Mouse (Mus musculus): ENCODE data around the gene Ldlrad3. TPM values are rescaled to one million over a fixed set of nuclear protein-coding genes. Genes with fewer than 3 reads are reported as not detected.

Gene Ldlrad3
- polyA plus RNA-seq, 1 experiment = 15.5 TPM

- Histone ChIP-seq H3K79me3 (ENCODE audit: low read depth) (peaks cover 50% of the 10 kb centered on the region), H3K79me2 (ENCODE audit: control insufficient read depth, insufficient read depth) (peaks cover 97% of the 10 kb centered on the region), H3K36me3 (ENCODE audit: control insufficient read depth, insufficient read depth) (peaks cover 9% of the 10 kb centered on the region), H3K27me3 (ENCODE audit: control insufficient read depth, insufficient read depth, insufficient read length) (no peaks in the 10 kb centered on the region), H3ac (ENCODE audit: control insufficient read depth, insufficient read length, low read depth) (no peak overlapping the region), H3K4me3 (ENCODE audit: insufficient read depth, poor library complexity, severe bottlenecking) (no peak overlapping the region)
- no peak for TF ChIP-seq CTCF (IDR thresholded peaks at IDR 0.05; ENCODE audit: control insufficient read depth, insufficient read depth, insufficient read length)
- TF ChIP-seq CEBPB (IDR thresholded peaks at IDR 0.05; ENCODE audit: low read depth) = no peak
- no peak for TF ChIP-seq USF1 (IDR thresholded peaks at IDR 0.05; ENCODE audit: low read depth)
- TF ChIP-seq MYOG (IDR thresholded peaks at IDR 0.05; ENCODE audit: control insufficient read depth, extremely low read depth, insufficient read length) = no peak
- no peak for TF ChIP-seq MAX (IDR thresholded peaks at IDR 0.05)
- no peak for TF ChIP-seq MYOD1 (IDR thresholded peaks at IDR 0.05; ENCODE audit: control insufficient read depth, insufficient read length, low read depth)
- no peak for TF ChIP-seq FOSL1 (IDR thresholded peaks at IDR 0.05; ENCODE audit: insufficient read depth, low read length, poor library complexity, severe bottlenecking)
Observed at GRCm38 (mm10) chr2:102149058-102149457, 37.1 kb downstream of the Ldlrad3 start.

GRCm38 (mm10) chr2:102148093-102148492, 38.1 kb downstream of the Ldlrad3 start:
- no peaks in the 10 kb centered on the region for H3K27me3 ChIP-seq (ENCODE audit: control insufficient read depth, insufficient read depth, insufficient read length)
- no peak overlapping the region for H3ac ChIP-seq (ENCODE audit: control insufficient read depth, insufficient read length, low read depth)
- peaks cover 44% of the 10 kb centered on the region for H3K79me3 ChIP-seq (ENCODE audit: low read depth)
- peaks cover 97% of the 10 kb centered on the region for H3K79me2 ChIP-seq (ENCODE audit: control insufficient read depth, insufficient read depth)
- no peak overlapping the region for H3K4me3 ChIP-seq (ENCODE audit: insufficient read depth, poor library complexity, severe bottlenecking)
- peaks cover 9% of the 10 kb centered on the region for H3K36me3 ChIP-seq (ENCODE audit: control insufficient read depth, insufficient read depth)
- TF ChIP-seq USF1 (IDR thresholded peaks at IDR 0.05; ENCODE audit: low read depth) (no peak), MYOG (IDR thresholded peaks at IDR 0.05; ENCODE audit: control insufficient read depth, extremely low read depth, insufficient read length) (no peak), MYOD1 (IDR thresholded peaks at IDR 0.05; ENCODE audit: control insufficient read depth, insufficient read length, low read depth) (no peak), FOSL1 (IDR thresholded peaks at IDR 0.05; ENCODE audit: insufficient read depth, low read length, poor library complexity, severe bottlenecking) (no peak), CEBPB (IDR thresholded peaks at IDR 0.05; ENCODE audit: low read depth) (no peak), CTCF (IDR thresholded peaks at IDR 0.05; ENCODE audit: control insufficient read depth, insufficient read depth, insufficient read length) (no peak), MAX (IDR thresholded peaks at IDR 0.05) (no peak)

GRCm38 (mm10) chr2:102147561-102147960, 38.6 kb downstream of the Ldlrad3 start:
- TF ChIP-seq USF1 (IDR thresholded peaks at IDR 0.05; ENCODE audit: low read depth) (no peak), CTCF (IDR thresholded peaks at IDR 0.05; ENCODE audit: control insufficient read depth, insufficient read depth, insufficient read length) (no peak), MYOG (IDR thresholded peaks at IDR 0.05; ENCODE audit: control insufficient read depth, extremely low read depth, insufficient read length) (no peak), MAX (IDR thresholded peaks at IDR 0.05) (no peak), MYOD1 (IDR thresholded peaks at IDR 0.05; ENCODE audit: control insufficient read depth, insufficient read length, low read depth) (no peak), FOSL1 (IDR thresholded peaks at IDR 0.05; ENCODE audit: insufficient read depth, low read length, poor library complexity, severe bottlenecking) (no peak), CEBPB (IDR thresholded peaks at IDR 0.05; ENCODE audit: low read depth) (no peak)
- Histone ChIP-seq H3ac (ENCODE audit: control insufficient read depth, insufficient read length, low read depth) (no peak overlapping the region), H3K79me2 (ENCODE audit: control insufficient read depth, insufficient read depth) (peaks cover 97% of the 10 kb centered on the region), H3K79me3 (ENCODE audit: low read depth) (peaks cover 41% of the 10 kb centered on the region), H3K27me3 (ENCODE audit: control insufficient read depth, insufficient read depth, insufficient read length) (no peaks in the 10 kb centered on the region), H3K36me3 (ENCODE audit: control insufficient read depth, insufficient read depth) (peaks cover 9% of the 10 kb centered on the region), H3K4me3 (ENCODE audit: insufficient read depth, poor library complexity, severe bottlenecking) (no peak overlapping the region)

GRCm38 (mm10) chr2:102146386-102146785, 39.8 kb downstream of the Ldlrad3 start:
- Histone ChIP-seq H3ac (ENCODE audit: control insufficient read depth, insufficient read length, low read depth) (no peak overlapping the region), H3K4me3 (ENCODE audit: insufficient read depth, poor library complexity, severe bottlenecking) (no peak overlapping the region), H3K79me3 (ENCODE audit: low read depth) (peaks cover 39% of the 10 kb centered on the region), H3K36me3 (ENCODE audit: control insufficient read depth, insufficient read depth) (peaks cover 9% of the 10 kb centered on the region), H3K27me3 (ENCODE audit: control insufficient read depth, insufficient read depth, insufficient read length) (no peaks in the 10 kb centered on the region), H3K79me2 (ENCODE audit: control insufficient read depth, insufficient read depth) (peaks cover 96% of the 10 kb centered on the region)
- TF ChIP-seq MAX (IDR thresholded peaks at IDR 0.05) (no peak), MYOG (IDR thresholded peaks at IDR 0.05; ENCODE audit: control insufficient read depth, extremely low read depth, insufficient read length) (no peak), USF1 (IDR thresholded peaks at IDR 0.05; ENCODE audit: low read depth) (no peak), MYOD1 (IDR thresholded peaks at IDR 0.05; ENCODE audit: control insufficient read depth, insufficient read length, low read depth) (no peak), FOSL1 (IDR thresholded peaks at IDR 0.05; ENCODE audit: insufficient read depth, low read length, poor library complexity, severe bottlenecking) (no peak), CEBPB (IDR thresholded peaks at IDR 0.05; ENCODE audit: low read depth) (no peak), CTCF (IDR thresholded peaks at IDR 0.05; ENCODE audit: control insufficient read depth, insufficient read depth, insufficient read length) (no peak)

- Histone ChIP-seq H3ac (ENCODE audit: control insufficient read depth, insufficient read length, low read depth) (no peak overlapping the region), H3K36me3 (ENCODE audit: control insufficient read depth, insufficient read depth) (peaks cover 9% of the 10 kb centered on the region), H3K79me2 (ENCODE audit: control insufficient read depth, insufficient read depth) (peaks cover 96% of the 10 kb centered on the region), H3K27me3 (ENCODE audit: control insufficient read depth, insufficient read depth, insufficient read length) (no peaks in the 10 kb centered on the region), H3K79me3 (ENCODE audit: low read depth) (peaks cover 43% of the 10 kb centered on the region), H3K4me3 (ENCODE audit: insufficient read depth, poor library complexity, severe bottlenecking) (no peak overlapping the region)
- TF ChIP-seq USF1 (IDR thresholded peaks at IDR 0.05; ENCODE audit: low read depth) (no peak), FOSL1 (IDR thresholded peaks at IDR 0.05; ENCODE audit: insufficient read depth, low read length, poor library complexity, severe bottlenecking) (no peak), CEBPB (IDR thresholded peaks at IDR 0.05; ENCODE audit: low read depth) (no peak), CTCF (IDR thresholded peaks at IDR 0.05; ENCODE audit: control insufficient read depth, insufficient read depth, insufficient read length) (no peak), MAX (IDR thresholded peaks at IDR 0.05) (no peak), MYOD1 (IDR thresholded peaks at IDR 0.05; ENCODE audit: control insufficient read depth, insufficient read length, low read depth) (no peak), MYOG (IDR thresholded peaks at IDR 0.05; ENCODE audit: control insufficient read depth, extremely low read depth, insufficient read length) (no peak)
Observed at GRCm38 (mm10) chr2:102145036-102145435, 41.1 kb downstream of the Ldlrad3 start.
